Mouse (Mus musculus): ENCODE data around the gene Cdh12. TPM values are rescaled to one million over a fixed set of nuclear protein-coding genes. Genes with fewer than 3 reads are reported as not detected.

The Cdh12 gene
- polyA plus RNA-seq, 1 experiment from 2014 or later = 0.05 TPM

- Histone ChIP-seq H3K9ac (ENCODE audit: low read length) (no peak overlapping the region), H3K4me1 (ENCODE audit: control insufficient read depth in 2 of 2, insufficient read depth in 2 of 2, low read length in 2 of 2) (no peaks in the 10 kb centered on the region), H3K4me2 (ENCODE audit: low read length) (no peak overlapping the region), H3K27ac (replicated peaks in 1 of 2; ENCODE audit: control insufficient read depth in 1 of 2, insufficient read depth in 1 of 2, low read depth in 2 of 2, low read length in 2 of 2) (no peak overlapping the region), H3K36me3 (ENCODE audit: control insufficient read depth, insufficient read depth, low read length) (no peaks in the 10 kb centered on the region), H3K27me3 (ENCODE audit: control insufficient read depth, insufficient read depth, low read length) (no peaks in the 10 kb centered on the region), H3K9me3 (ENCODE audit: control insufficient read depth, low read length) (no peaks in the 10 kb centered on the region), H3K4me3 (ENCODE audit: control insufficient read depth in 1 of 2, insufficient read depth in 1 of 2, low read depth in 1 of 2, low read length in 2 of 2) (no peak overlapping the region)
- WGBS = 87% methylated on average over 1 of the region's 1 CpGs
- no peak for ATAC-seq (ENCODE audit: insufficient number of reproducible peaks, insufficient read depth, low FRiP score, low read depth)
These were observed 848.0 kb downstream of the Cdh12 start for GRCm38 (mm10) chr15:21297051-21297450.

GRCm38 (mm10) chr15:21315457-21315856, 866.4 kb downstream of the Cdh12 start:
- no peak for ATAC-seq (ENCODE audit: insufficient number of reproducible peaks, insufficient read depth, low FRiP score, low read depth)
- no peak overlapping the region for H3K9ac ChIP-seq (ENCODE audit: low read length)
- H3K4me1 ChIP-seq (ENCODE audit: control insufficient read depth in 2 of 2, insufficient read depth in 2 of 2, low read length in 2 of 2) = no peaks in the 10 kb centered on the region
- no peaks in the 10 kb centered on the region for H3K36me3 ChIP-seq (ENCODE audit: control insufficient read depth, insufficient read depth, low read length)
- WGBS = 64% methylated on average over 3 of the region's 3 CpGs
- H3K4me2 ChIP-seq (ENCODE audit: low read length) = no peak overlapping the region
- H3K27ac ChIP-seq (replicated peaks in 1 of 2; ENCODE audit: control insufficient read depth in 1 of 2, insufficient read depth in 1 of 2, low read depth in 2 of 2, low read length in 2 of 2) = no peak overlapping the region
- H3K9me3 ChIP-seq (ENCODE audit: control insufficient read depth, low read length) = no peaks in the 10 kb centered on the region
- H3K4me3 ChIP-seq (ENCODE audit: control insufficient read depth in 1 of 2, insufficient read depth in 1 of 2, low read depth in 1 of 2, low read length in 2 of 2) = no peak overlapping the region
- H3K27me3 ChIP-seq (ENCODE audit: control insufficient read depth, insufficient read depth, low read length) = no peaks in the 10 kb centered on the region

- H3K4me2 ChIP-seq (ENCODE audit: low read length) = no peak overlapping the region
- H3K27me3 ChIP-seq (ENCODE audit: control insufficient read depth, insufficient read depth, low read length) = no peaks in the 10 kb centered on the region
These were observed 894.8 kb downstream of the Cdh12 start for GRCm38 (mm10) chr15:21343853-21344252.

GRCm38 (mm10) chr15:21344323-21344722, 895.3 kb downstream of the Cdh12 start:
- no peak overlapping the region for H3K27ac ChIP-seq (replicated peaks in 1 of 2; ENCODE audit: control insufficient read depth in 1 of 2, insufficient read depth in 1 of 2, low read depth in 2 of 2, low read length in 2 of 2)
- no peaks in the 10 kb centered on the region for H3K27me3 ChIP-seq (ENCODE audit: control insufficient read depth, insufficient read depth, low read length)
- no peak overlapping the region for H3K4me2 ChIP-seq (ENCODE audit: low read length)
- WGBS = 78% methylated on average over 2 of the region's 2 CpGs
- no peak overlapping the region for H3K9ac ChIP-seq (ENCODE audit: low read length)
- no peaks in the 10 kb centered on the region for H3K4me1 ChIP-seq (ENCODE audit: control insufficient read depth in 2 of 2, insufficient read depth in 2 of 2, low read length in 2 of 2)
- no peaks in the 10 kb centered on the region for H3K36me3 ChIP-seq (ENCODE audit: control insufficient read depth, insufficient read depth, low read length)
- no peak for ATAC-seq (ENCODE audit: insufficient number of reproducible peaks, insufficient read depth, low FRiP score, low read depth)
- H3K9me3 ChIP-seq (ENCODE audit: control insufficient read depth, low read length) = no peaks in the 10 kb centered on the region
- H3K4me3 ChIP-seq (ENCODE audit: control insufficient read depth in 1 of 2, insufficient read depth in 1 of 2, low read depth in 1 of 2, low read length in 2 of 2) = no peak overlapping the region

More at GRCm38 (mm10) chr15:21343853-21344252, 894.8 kb downstream of the Cdh12 start:
- no peak for ATAC-seq (ENCODE audit: insufficient number of reproducible peaks, insufficient read depth, low FRiP score, low read depth)
- no peaks in the 10 kb centered on the region for H3K4me1 ChIP-seq (ENCODE audit: control insufficient read depth in 2 of 2, insufficient read depth in 2 of 2, low read length in 2 of 2)
- H3K9me3 ChIP-seq (ENCODE audit: control insufficient read depth, low read length) = no peaks in the 10 kb centered on the region
- no peaks in the 10 kb centered on the region for H3K36me3 ChIP-seq (ENCODE audit: control insufficient read depth, insufficient read depth, low read length)
- H3K4me3 ChIP-seq (ENCODE audit: control insufficient read depth in 1 of 2, insufficient read depth in 1 of 2, low read depth in 1 of 2, low read length in 2 of 2) = no peak overlapping the region
- H3K9ac ChIP-seq (ENCODE audit: low read length) = no peak overlapping the region
- H3K27ac ChIP-seq (replicated peaks in 1 of 2; ENCODE audit: control insufficient read depth in 1 of 2, insufficient read depth in 1 of 2, low read depth in 2 of 2, low read length in 2 of 2) = no peak overlapping the region

GRCm38 (mm10) chr15:21344749-21345148, 895.7 kb downstream of the Cdh12 start:
- Histone ChIP-seq H3K27ac (replicated peaks in 1 of 2; ENCODE audit: control insufficient read depth in 1 of 2, insufficient read depth in 1 of 2, low read depth in 2 of 2, low read length in 2 of 2) (no peak overlapping the region), H3K4me3 (ENCODE audit: control insufficient read depth in 1 of 2, insufficient read depth in 1 of 2, low read depth in 1 of 2, low read length in 2 of 2) (no peak overlapping the region), H3K4me1 (ENCODE audit: control insufficient read depth in 2 of 2, insufficient read depth in 2 of 2, low read length in 2 of 2) (no peaks in the 10 kb centered on the region), H3K9me3 (ENCODE audit: control insufficient read depth, low read length) (no peaks in the 10 kb centered on the region), H3K36me3 (ENCODE audit: control insufficient read depth, insufficient read depth, low read length) (no peaks in the 10 kb centered on the region), H3K9ac (ENCODE audit: low read length) (no peak overlapping the region), H3K27me3 (ENCODE audit: control insufficient read depth, insufficient read depth, low read length) (no peaks in the 10 kb centered on the region), H3K4me2 (ENCODE audit: low read length) (no peak overlapping the region)
- 72% methylated on average over 3 of the region's 3 CpGs for WGBS
- no peak for ATAC-seq (ENCODE audit: insufficient number of reproducible peaks, insufficient read depth, low FRiP score, low read depth)

GRCm38 (mm10) chr15:21355356-21356101, 906.5 kb downstream of the Cdh12 start:
- H3K36me3 ChIP-seq (ENCODE audit: control insufficient read depth, insufficient read depth, low read length) = no peaks in the 10 kb centered on the region
- H3K9ac ChIP-seq (ENCODE audit: low read length) = no peak overlapping the region
- H3K4me1 ChIP-seq (ENCODE audit: control insufficient read depth in 2 of 2, insufficient read depth in 2 of 2, low read length in 2 of 2) = no peaks in the 10 kb centered on the region
- no peak for ATAC-seq (ENCODE audit: insufficient number of reproducible peaks, insufficient read depth, low FRiP score, low read depth)
- 81% methylated on average over 5 of the region's 5 CpGs for WGBS
- H3K9me3 ChIP-seq (ENCODE audit: control insufficient read depth, low read length) = no peaks in the 10 kb centered on the region
- H3K27ac ChIP-seq (replicated peaks in 1 of 2; ENCODE audit: control insufficient read depth in 1 of 2, insufficient read depth in 1 of 2, low read depth in 2 of 2, low read length in 2 of 2) = no peak overlapping the region
- H3K27me3 ChIP-seq (ENCODE audit: control insufficient read depth, insufficient read depth, low read length) = no peaks in the 10 kb centered on the region
- no peak overlapping the region for H3K4me2 ChIP-seq (ENCODE audit: low read length)
- H3K4me3 ChIP-seq (ENCODE audit: control insufficient read depth in 1 of 2, insufficient read depth in 1 of 2, low read depth in 1 of 2, low read length in 2 of 2) = no peak overlapping the region

GRCm38 (mm10) chr15:21366366-21366765, 917.3 kb downstream of the Cdh12 start:
- H3K9me3 ChIP-seq (ENCODE audit: control insufficient read depth, low read length) = no peaks in the 10 kb centered on the region
- H3K9ac ChIP-seq (ENCODE audit: low read length) = no peak overlapping the region
- no peak overlapping the region for H3K27ac ChIP-seq (replicated peaks in 1 of 2; ENCODE audit: control insufficient read depth in 1 of 2, insufficient read depth in 1 of 2, low read depth in 2 of 2, low read length in 2 of 2)
- no peaks in the 10 kb centered on the region for H3K27me3 ChIP-seq (ENCODE audit: control insufficient read depth, insufficient read depth, low read length)
- no peak overlapping the region for H3K4me3 ChIP-seq (ENCODE audit: control insufficient read depth in 1 of 2, insufficient read depth in 1 of 2, low read depth in 1 of 2, low read length in 2 of 2)
- no peak for ATAC-seq (ENCODE audit: insufficient number of reproducible peaks, insufficient read depth, low FRiP score, low read depth)
- H3K4me2 ChIP-seq (ENCODE audit: low read length) = no peak overlapping the region
- H3K4me1 ChIP-seq (ENCODE audit: control insufficient read depth in 2 of 2, insufficient read depth in 2 of 2, low read length in 2 of 2) = no peaks in the 10 kb centered on the region
- no peaks in the 10 kb centered on the region for H3K36me3 ChIP-seq (ENCODE audit: control insufficient read depth, insufficient read depth, low read length)

- H3K9me3 ChIP-seq (ENCODE audit: control insufficient read depth, low read length) = no peaks in the 10 kb centered on the region
- H3K36me3 ChIP-seq (ENCODE audit: control insufficient read depth, insufficient read depth, low read length) = no peaks in the 10 kb centered on the region
- H3K27me3 ChIP-seq (ENCODE audit: control insufficient read depth, insufficient read depth, low read length) = no peaks in the 10 kb centered on the region
- no peak overlapping the region for H3K9ac ChIP-seq (ENCODE audit: low read length)
- ATAC-seq (ENCODE audit: insufficient number of reproducible peaks, insufficient read depth, low FRiP score, low read depth) = no peak
- no peak overlapping the region for H3K27ac ChIP-seq (replicated peaks in 1 of 2; ENCODE audit: control insufficient read depth in 1 of 2, insufficient read depth in 1 of 2, low read depth in 2 of 2, low read length in 2 of 2)
- no peak overlapping the region for H3K4me2 ChIP-seq (ENCODE audit: low read length)
- no peaks in the 10 kb centered on the region for H3K4me1 ChIP-seq (ENCODE audit: control insufficient read depth in 2 of 2, insufficient read depth in 2 of 2, low read length in 2 of 2)
- H3K4me3 ChIP-seq (ENCODE audit: control insufficient read depth in 1 of 2, insufficient read depth in 1 of 2, low read depth in 1 of 2, low read length in 2 of 2) = no peak overlapping the region
- WGBS = 79% methylated on average over 5 of the region's 5 CpGs
These were observed 926.4 kb downstream of the Cdh12 start for GRCm38 (mm10) chr15:21375460-21375859.

Measured in heart, embryonic 14.5 days (tissue).